ENCODE assay signal across 8 mouse cellular contexts in the genomic region with DNA sequence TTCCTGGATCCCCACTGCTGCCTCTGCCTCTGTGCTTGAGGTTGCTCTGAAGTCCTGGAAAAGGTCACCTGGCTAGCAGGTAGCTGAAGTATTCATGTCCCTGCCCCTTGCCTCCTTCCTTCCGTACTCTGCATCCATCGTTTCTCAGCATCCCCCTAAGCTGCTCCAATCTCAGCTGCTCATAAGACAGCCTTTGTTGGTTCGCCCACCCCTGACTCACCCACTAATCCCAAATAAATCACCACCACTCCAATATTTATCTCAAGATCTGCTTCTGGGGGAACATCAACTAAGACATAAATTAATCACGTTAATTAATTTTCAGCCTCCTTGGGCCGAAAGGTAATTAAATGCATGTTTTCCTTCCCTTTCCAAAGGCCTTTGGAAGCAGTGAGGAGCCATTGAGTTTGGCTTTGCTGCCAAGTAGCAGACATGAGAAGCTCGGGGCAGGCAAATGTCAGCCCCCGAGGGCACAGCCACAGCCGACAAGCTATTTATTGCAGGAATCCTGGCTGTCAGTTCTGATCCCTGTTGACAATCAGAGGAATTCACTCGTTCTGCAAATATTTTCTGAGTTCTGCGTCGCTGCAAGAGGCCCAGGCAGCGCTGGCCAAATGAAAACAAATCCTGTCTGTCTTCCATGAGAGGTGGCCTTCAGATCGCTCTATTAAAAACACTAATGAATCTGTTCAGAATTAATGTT. TPM values are rescaled to one million over a fixed set of nuclear protein-coding genes. Genes with fewer than 3 reads are reported as not detected.
DNase-seq lines count a peak whose midpoint lies in the region; ATAC-seq and TF ChIP-seq lines count a peak whose summit lies in the region.
"Had no signal": no experiment of that assay in that cellular context is flagged by ENCODE, and none has a peak within 500 bp of the region (broad histone marks: within the 10 kb centered on the region; RNA-seq: fewer than 3 reads in every experiment).

No protein-coding gene starts in this region.

- no peaks in the 10 kb centered on the region for H3K36me3 ChIP-seq in embryonic facial prominence, embryonic 14.5 days (ENCODE audit: control insufficient read depth, insufficient read depth, low read length)
- H3K36me3 ChIP-seq in hindbrain, postnatal 0 days (ENCODE audit: insufficient read depth, low read length): no peaks in the 10 kb centered on the region
- H3K36me3 ChIP-seq in neural tube, embryonic 14.5 days (ENCODE audit: control insufficient read depth, insufficient read depth, low read length): no peaks in the 10 kb centered on the region

- no peak for TF ChIP-seq CTCF in hindbrain, postnatal 0 days (IDR thresholded peaks at IDR 0.05; ENCODE audit: low read depth)

- ATAC-seq in embryonic facial prominence, embryonic 14.5 days (ENCODE audit: low read depth): peak; percentile 68; the same call in 1 of the 2 replicates
- ATAC-seq in hindbrain, postnatal 0 days: peak; percentile 56; the same call in 1 of the 2 replicates
- ATAC-seq in neural tube, embryonic 14.5 days (ENCODE audit: low read depth): peak; percentile 68; the same call in 1 of the 2 replicates

- 13% methylated on average over 13 of the region's 13 CpGs for WGBS in embryonic facial prominence, embryonic 14.5 days
- WGBS in hindbrain, postnatal 0 days: 17% methylated on average over 13 of the region's 13 CpGs
- 26% methylated on average over 13 of the region's 13 CpGs for WGBS in neural tube, embryonic 14.5 days

- peaks cover 16% of the 10 kb centered on the region; the same call in 1 of the 2 replicates for H3K4me1 ChIP-seq in embryonic facial prominence, embryonic 14.5 days (ENCODE audit: control insufficient read depth, insufficient read depth, low read length)
- 0 out of 2 replicates have a peak, but pooled peaks cover 2% of the 10 kb centered on the region for H3K4me1 ChIP-seq in hindbrain, postnatal 0 days (ENCODE audit: insufficient read depth, low read length)
- H3K4me1 ChIP-seq in neural tube, embryonic 14.5 days (ENCODE audit: control insufficient read depth, insufficient read depth, low read length): peaks cover 12% of the 10 kb centered on the region

- peak overlapping the region; percentile 30; the same call in 1 of the 2 replicates for H3K9ac ChIP-seq in embryonic facial prominence, embryonic 14.5 days (ENCODE audit: low read depth, low read length)
- H3K9ac ChIP-seq in hindbrain, postnatal 0 days (replicated peaks; ENCODE audit: low read length): no peak overlapping the region
- H3K9ac ChIP-seq in neural tube, embryonic 14.5 days (replicated peaks; ENCODE audit: low read depth, low read length): no peak overlapping the region

- DNase-seq in layer of hippocampus, adult 9-11 months: peak; percentile 23
- DNase-seq in layer of hippocampus, adult 9-10 months (ENCODE audit: low spot score): no peak
- DNase-seq in embryonic facial prominence, embryonic 14.5 days (ENCODE audit: low spot score): peak; percentile 91
- DNase-seq in hindbrain, postnatal 0 days (ENCODE audit: low spot score): peak; percentile 69
- DNase-seq in thymus, postnatal 25 days: no peak
- DNase-seq in testis, postnatal 10 days (ENCODE audit: low spot score): no peak

- peak overlapping the region; percentile 23 for H3K4me2 ChIP-seq in embryonic facial prominence, embryonic 14.5 days (ENCODE audit: low read depth, low read length)
- peak overlapping the region; percentile 21; the same call in 1 of the 2 replicates for H3K4me2 ChIP-seq in hindbrain, postnatal 0 days (ENCODE audit: low read depth, low read length)
- no peak overlapping the region for H3K4me2 ChIP-seq in neural tube, embryonic 14.5 days (ENCODE audit: low read depth, low read length)

- no peaks in the 10 kb centered on the region for H3K27me3 ChIP-seq in embryonic facial prominence, embryonic 14.5 days (replicated peaks; ENCODE audit: control insufficient read depth, insufficient read depth, low read length)
- H3K27me3 ChIP-seq in hindbrain, postnatal 0 days (ENCODE audit: insufficient read depth, low read length): no peaks in the 10 kb centered on the region
- H3K27me3 ChIP-seq in neural tube, embryonic 14.5 days (ENCODE audit: control insufficient read depth, insufficient read depth, low read length): no peaks in the 10 kb centered on the region

- no peak overlapping the region for H3K4me3 ChIP-seq in embryonic facial prominence, embryonic 14.5 days (ENCODE audit: low read depth, low read length)
- no peak overlapping the region for H3K4me3 ChIP-seq in hindbrain, postnatal 0 days (ENCODE audit: low read length)
- no peak overlapping the region for H3K4me3 ChIP-seq in neural tube, embryonic 14.5 days (ENCODE audit: low read depth, low read length)

- H3K27ac ChIP-seq in embryonic facial prominence, embryonic 14.5 days (replicated peaks; ENCODE audit: low read depth, low read length): peak overlapping the region; percentile 46; the same call in 1 of the 2 replicates
- peak overlapping the region; percentile 32; the same call in 1 of the 2 replicates for H3K27ac ChIP-seq in hindbrain, postnatal 0 days
- no peak overlapping the region for H3K27ac ChIP-seq in neural tube, embryonic 14.5 days (ENCODE audit: low read depth, low read length)

- peaks cover 4% of the 10 kb centered on the region; the same call in 1 of the 2 replicates for H3K9me3 ChIP-seq in embryonic facial prominence, embryonic 14.5 days (ENCODE audit: control insufficient read depth, low read length)
- no peaks in the 10 kb centered on the region for H3K9me3 ChIP-seq in hindbrain, postnatal 0 days (ENCODE audit: low read length)
- H3K9me3 ChIP-seq in neural tube, embryonic 14.5 days (ENCODE audit: control insufficient read depth, low read length): no peaks in the 10 kb centered on the region

RNA-seq across cellular contexts. Expression of gene Bfsp2, which starts 36.9 kb away (rescaled TPM):
- polyA plus RNA-seq in embryonic facial prominence, embryonic 14.5 days (2014; fragmentation: Nextera tagmentation; extraction: Ambion mirVana): 3.3 and 3.7 TPM in 2 replicates
- 1.8 and 4.2 TPM in 2 replicates for total RNA-seq in hindbrain, postnatal 0 days (2014; rRNA removed)
- polyA plus RNA-seq in hindbrain, postnatal 0 days (2015; fragmentation: Nextera tagmentation; extraction: Ambion mirVana): 7.7 and 8.7 TPM in 2 replicates
- polyA plus RNA-seq in neural tube, embryonic 14.5 days (2014; fragmentation: Nextera tagmentation; extraction: Ambion mirVana): 1.0 and 2.3 TPM in 2 replicates
- total RNA-seq: adrenal gland, adult 18-20 months had no signal

Comparison
In these comparisons a context has a peak if more than half of its experiments do, and no peak if none do; other contexts are left out.
1. DNase-seq: peak in layer of hippocampus, adult 9-11 months (single experiment), embryonic facial prominence, embryonic 14.5 days (single experiment) and hindbrain, postnatal 0 days (single experiment); none in layer of hippocampus, adult 9-10 months (single experiment), thymus, postnatal 25 days (single experiment) and testis, postnatal 10 days (single experiment).
2. Peak in every context shown above with its lines, with median percentiles within 50 percentile points of each other: ATAC-seq.